Mouse (Mus musculus): Measurements from ENCODE around the gene Hoxa5. TPM values are rescaled to one million over a fixed set of nuclear protein-coding genes. Genes with fewer than 3 reads are reported as not detected.

The Hoxa5 gene
- total RNA-seq, 1 experiment from 2014 or later, result not detected

DNA sequence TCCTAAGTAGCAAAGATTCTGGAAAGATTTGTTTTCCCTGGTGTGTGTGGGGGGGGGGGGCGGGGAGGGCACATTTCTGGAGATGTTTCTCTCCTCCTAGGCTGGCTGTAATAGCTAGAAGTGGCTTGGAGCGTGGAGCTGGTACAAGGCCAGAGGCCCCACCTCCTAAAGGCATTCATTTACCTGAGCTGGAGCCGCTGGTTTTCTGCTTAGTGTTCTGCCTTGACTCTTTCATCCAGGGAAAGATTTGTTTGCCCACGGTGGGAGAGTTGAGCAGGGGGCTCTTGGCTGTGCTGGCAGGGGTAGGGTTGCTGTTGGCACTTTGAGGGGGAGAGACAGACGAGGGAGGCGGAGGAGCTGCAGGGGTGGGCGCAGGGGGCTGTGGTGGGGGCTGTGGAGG is 32.4 kb downstream of the Hoxa5 start:
- no peak for ATAC-seq (ENCODE audit: extremely low read depth, insufficient number of reproducible peaks, low FRiP score, poor library complexity, severe bottlenecking)

GRCm38 (mm10) chr6:52171331-52171730 is 33.1 kb downstream of the Hoxa5 start:
- ATAC-seq (ENCODE audit: extremely low read depth, insufficient number of reproducible peaks, low FRiP score, poor library complexity, severe bottlenecking), result no peak

DNA sequence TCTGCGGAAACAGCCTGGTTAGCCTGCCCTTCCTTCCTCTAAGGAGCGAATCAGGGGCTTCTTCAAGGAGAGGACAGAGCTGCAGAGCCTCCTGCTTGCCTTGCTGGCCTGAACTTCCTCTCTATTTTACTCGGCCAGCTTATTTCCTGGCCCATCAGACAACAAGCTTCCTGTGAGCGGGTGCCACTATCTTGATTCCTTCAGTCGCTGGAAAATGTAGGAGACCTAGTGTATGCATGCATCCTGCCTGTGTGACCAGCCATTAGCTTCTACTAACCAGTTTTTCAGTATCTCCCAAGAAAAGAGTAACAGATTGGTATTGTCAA is 33.5 kb downstream of the Hoxa5 start:
- no peak for ATAC-seq (ENCODE audit: extremely low read depth, insufficient number of reproducible peaks, low FRiP score, poor library complexity, severe bottlenecking)

GRCm38 (mm10) chr6:52170166-52170897 is 34.1 kb downstream of the Hoxa5 start:
- ATAC-seq (ENCODE audit: extremely low read depth, insufficient number of reproducible peaks, low FRiP score, poor library complexity, severe bottlenecking), result no peak

GRCm38 (mm10) chr6:52169499-52170165 is 34.8 kb downstream of the Hoxa5 start:
- no peak for ATAC-seq (ENCODE audit: extremely low read depth, insufficient number of reproducible peaks, low FRiP score, poor library complexity, severe bottlenecking)

DNA sequence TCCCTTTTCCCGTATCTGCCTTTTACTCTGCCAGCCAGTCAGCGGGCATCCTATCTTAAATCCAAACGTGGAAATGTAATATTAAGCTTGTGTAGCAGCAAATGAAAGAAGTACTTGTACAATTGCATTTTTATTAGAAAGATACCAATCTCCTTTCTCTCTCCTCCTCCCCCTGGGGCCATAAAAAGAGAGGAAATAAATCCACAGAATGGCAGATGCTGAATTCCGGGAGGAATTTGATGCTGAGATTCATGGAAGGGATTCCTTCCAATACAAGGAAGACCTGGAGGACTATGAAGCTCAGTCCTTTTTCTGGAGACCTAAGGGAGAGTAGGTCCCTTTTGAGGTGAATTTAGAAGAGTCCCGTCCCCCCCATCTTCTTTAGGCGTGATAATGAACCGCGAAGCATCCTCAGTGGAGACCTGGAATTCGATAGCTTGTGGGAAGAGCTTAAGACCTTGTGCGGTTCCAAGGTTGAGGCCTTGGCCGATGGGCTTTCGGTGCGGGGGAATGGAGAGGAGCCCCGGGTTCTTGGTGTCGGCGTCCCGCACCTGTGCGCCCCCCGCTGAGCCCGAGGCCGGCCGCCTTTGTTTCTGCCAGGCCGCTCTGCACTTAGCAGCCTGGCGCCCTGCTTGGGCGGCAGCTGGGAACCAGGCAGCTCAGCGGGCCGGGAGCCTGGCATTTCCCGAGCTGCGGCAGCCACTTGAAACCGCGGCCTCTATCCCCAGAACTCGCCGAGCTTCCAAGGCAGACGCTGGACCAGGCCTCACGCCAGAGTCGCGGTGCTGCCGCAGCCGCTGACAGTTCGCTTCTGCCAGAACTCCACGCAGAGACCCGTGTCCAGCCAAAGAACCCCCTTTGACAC is 36.0 kb downstream of the Hoxa5 start:
- ATAC-seq (ENCODE audit: extremely low read depth, insufficient number of reproducible peaks, low FRiP score, poor library complexity, severe bottlenecking), result no peak

DNA sequence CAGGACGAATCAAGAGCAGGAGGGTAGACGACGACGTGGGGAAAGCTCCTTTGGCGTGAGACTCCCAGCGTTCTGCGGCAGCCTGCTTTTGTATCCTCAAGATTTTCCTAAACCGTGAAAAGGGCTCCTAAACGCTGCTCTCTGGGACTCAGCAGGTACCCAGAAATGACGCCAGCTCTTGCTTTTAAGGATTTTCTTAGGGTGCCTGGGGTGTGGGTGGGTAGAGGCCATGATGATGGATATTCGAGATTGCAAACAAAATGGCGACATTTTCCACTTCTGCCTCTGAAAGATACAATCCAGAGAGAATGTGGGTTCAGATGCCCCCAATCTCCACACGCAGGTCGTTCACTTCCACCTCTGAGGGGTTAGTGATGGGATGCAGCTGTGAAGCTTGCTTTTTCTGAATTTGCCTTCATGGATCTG is 36.6 kb downstream of the Hoxa5 start:
- no peak for ATAC-seq (ENCODE audit: extremely low read depth, insufficient number of reproducible peaks, low FRiP score, poor library complexity, severe bottlenecking)

GRCm38 (mm10) chr6:52167176-52167575 is 37.2 kb downstream of the Hoxa5 start:
- no peak for ATAC-seq (ENCODE audit: extremely low read depth, insufficient number of reproducible peaks, low FRiP score, poor library complexity, severe bottlenecking)

DNA sequence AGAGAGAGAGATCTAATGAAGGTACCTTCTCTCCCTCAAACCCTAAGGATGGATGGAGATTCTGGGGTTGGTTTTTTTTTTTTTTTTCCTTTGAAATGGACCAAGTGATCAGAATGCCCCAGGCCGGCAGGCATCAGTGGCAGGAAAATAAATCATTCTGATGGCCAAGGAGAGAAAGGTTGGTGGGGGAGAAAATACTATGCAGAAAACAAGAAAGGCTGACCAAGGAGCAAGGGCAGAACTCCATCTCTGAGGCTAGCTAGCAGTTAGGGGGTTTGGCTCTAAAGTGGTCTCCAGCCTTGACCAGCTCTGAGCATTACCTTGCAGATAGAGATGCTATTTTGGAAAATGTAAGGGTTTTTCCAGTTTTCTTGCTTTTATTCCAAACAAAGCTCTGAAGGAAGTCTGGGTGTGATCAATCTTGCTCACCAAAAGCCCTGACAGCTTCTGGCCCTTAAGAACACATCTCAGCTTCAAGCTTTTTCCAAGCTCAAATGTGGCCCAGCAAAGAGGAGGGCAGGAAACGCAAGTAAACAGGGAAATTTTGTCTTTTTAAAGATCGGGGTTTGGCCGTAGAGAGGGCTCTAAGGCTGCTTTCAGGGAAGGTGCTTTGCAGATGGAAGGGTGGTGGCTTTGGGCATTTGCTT is 37.8 kb downstream of the Hoxa5 start:
- ATAC-seq (ENCODE audit: extremely low read depth, insufficient number of reproducible peaks, low FRiP score, poor library complexity, severe bottlenecking), result no peak

DNA sequence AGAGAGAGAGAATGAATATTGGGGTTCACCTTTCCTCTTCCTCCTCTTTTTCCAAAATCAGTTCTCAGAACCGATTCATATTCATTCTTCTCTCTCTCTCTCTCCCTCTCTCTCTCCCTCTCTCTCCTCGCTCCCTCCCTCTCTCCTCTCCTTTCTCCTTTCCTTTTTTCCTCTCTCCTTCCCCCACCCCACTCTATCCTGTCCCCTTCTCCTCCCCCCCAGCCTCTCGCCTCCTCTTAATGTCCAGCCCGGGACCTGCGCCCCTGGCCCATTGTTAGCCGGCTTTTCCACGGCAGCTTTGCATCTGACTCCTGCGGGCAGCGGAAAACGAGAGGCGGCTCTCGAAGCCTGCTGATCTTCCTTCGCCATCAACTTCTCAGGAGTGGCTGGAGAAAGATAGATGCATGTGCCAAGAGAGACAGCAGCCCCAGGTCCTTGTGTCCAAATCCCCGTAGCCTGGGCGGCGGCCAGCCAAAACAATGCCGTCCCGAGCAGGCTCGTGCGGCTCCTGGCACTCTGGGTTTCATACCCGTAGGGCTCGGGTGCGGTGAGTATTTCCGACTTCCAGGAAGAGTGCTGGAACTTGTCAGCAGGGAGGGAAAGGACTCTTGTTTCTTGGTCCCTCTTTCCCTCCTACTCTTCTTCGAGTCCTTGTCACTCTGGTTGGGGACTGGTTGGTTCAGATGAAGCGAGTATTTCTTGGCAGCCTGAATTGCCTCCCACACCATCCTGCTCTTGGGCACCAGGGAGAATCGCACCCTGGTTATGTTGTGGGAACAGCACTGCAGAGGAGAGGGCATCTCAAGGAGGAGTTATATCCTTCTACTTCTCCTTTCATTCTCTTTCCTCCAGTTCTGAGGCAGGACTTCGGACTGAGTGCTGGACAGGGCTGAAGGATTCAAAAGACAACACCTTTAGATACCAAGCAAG is 38.7 kb downstream of the Hoxa5 start:
- ATAC-seq (ENCODE audit: extremely low read depth, insufficient number of reproducible peaks, low FRiP score, poor library complexity, severe bottlenecking), result no peak

DNA sequence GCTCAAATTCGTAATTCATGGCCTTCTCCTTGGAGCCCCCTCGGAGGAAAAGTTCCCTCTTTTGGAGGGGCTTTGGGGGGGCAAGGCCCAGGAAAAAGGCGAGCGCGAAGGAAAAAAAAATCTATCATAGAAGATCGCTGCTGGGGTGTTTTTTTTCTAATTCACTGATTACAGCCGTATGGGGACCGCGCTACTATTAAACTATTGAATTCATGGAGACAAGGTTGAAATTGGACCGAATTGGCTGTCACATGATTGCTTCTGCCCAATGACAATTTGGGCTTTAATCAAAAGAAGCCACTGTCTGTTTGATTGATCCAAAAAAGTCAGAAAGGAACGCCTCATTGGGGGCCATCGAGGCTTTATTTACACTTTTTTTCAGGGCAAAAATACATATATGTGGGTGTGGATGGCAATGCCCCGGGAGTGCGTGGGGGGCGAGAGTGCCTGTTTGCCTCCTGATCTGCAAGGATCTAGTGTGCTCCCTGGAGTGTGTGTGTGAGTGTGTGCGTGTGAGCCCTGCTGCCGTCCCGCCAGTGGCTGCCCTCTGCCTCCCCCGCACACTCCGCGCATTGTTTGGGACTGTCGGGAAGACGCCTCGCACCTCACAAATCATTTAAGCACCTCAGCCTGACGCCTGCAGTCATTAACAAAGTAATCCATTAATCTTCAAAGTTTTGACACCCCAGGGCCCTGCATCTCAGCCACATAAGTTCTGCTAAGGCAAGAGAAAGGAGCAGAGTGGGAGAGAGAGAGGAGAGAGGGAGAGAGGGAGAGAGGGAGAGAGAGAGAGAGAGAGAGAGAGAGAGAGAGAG is 39.6 kb downstream of the Hoxa5 start, which contains the start of gene Hoxa2:
TSS of gene Hoxa2 (minus strand) at position 206 of the 815 bp plus-strand sequence.
- ATAC-seq (ENCODE audit: extremely low read depth, insufficient number of reproducible peaks, low FRiP score, poor library complexity, severe bottlenecking), result no peak

DNA sequence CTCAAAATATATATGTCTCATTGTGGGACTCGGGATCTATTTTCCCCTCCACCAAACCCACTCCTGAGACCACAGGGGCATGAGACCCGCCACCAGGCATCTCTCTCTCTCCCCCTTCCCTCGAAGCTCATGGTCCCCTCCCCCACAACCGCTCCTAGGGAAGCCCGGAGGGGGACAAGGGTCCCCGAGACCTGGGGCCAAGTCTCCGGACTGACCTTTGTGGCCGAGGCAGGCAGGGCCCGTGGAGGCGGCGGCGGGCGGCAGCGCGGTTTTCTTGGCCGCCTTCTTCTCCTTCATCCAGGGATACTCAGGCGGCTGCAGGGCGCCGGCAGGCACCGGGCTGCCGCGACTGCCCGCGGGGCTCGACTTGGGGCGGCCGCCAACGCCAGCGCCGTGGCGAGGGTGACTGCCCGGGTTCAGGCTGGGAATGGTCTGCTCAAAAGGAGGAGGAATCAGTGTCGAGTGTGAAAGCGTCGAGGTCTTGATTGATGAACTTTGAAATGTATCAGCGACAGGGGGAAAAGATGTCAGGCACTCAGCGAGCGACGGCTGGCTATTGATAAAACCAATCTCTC is 40.2 kb downstream of the Hoxa5 start:
- no peak for ATAC-seq (ENCODE audit: extremely low read depth, insufficient number of reproducible peaks, low FRiP score, poor library complexity, severe bottlenecking)

DNA sequence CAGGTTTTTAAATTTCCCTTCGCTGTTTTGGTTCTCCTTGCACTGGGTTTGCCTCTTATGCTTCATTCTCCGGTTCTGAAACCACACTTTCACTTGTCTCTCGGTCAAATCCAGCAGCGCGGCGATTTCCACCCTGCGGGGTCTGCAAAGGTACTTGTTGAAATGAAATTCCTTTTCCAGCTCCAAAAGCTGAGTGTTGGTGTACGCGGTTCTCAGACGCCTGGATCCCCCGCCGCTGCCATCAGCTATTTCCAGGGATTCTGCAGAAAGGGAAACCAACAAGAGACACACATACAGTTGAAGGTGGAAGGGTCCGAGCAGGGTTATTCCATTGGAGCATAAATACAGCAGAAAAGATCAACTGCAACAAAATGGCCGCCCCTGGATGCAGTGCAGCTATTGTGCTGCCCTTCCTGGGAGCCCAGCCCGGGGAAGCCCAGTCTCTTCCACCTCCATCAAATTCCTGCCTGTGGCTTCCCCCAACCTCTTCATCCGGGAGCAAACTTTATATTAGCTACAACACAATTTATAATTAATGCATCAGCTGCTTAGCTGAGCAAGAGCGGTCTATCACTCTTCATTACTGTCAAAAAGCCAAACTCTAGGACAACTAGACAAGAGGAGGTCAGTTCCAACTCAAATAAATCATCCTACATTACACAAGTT is 40.9 kb downstream of the Hoxa5 start:
- no peak for ATAC-seq (ENCODE audit: extremely low read depth, insufficient number of reproducible peaks, low FRiP score, poor library complexity, severe bottlenecking)

DNA sequence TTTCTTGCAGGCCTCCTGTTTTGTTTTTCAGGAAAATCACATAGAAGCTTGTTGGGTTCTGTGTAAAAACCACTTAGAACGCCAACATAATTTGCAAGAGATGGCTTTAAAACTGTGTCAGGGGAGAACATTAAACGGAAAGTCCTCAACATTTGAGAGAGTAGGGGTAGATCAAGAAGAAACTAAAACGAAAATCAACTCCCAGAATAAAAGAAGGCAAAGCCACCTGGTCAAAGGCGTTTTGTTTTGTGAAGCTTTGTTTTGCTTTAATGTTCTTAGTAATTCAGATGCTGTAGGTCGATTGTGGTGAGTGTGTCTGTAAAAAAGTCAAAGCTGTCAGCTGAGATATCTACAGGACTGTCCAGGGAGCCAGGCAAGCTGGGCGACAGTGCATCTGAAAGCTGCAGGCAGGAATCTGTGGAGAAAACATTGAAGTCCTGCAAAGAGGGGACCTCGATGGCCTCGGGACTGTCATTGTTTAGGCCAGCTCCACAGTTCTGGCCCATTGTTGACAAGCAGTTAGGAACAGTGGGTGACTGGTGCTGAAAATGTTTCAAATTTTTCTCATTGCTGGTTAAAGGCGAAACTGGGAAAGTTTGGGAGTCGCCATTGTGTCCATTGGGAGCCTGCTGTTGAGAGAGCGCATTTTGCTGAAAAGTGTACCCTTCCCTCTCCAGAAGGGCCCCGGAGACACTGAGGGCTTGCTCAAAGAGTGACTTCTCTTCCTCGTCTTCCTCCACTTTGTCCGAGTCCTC is 41.6 kb downstream of the Hoxa5 start:
- ATAC-seq (ENCODE audit: extremely low read depth, insufficient number of reproducible peaks, low FRiP score, poor library complexity, severe bottlenecking), result no peak

DNA sequence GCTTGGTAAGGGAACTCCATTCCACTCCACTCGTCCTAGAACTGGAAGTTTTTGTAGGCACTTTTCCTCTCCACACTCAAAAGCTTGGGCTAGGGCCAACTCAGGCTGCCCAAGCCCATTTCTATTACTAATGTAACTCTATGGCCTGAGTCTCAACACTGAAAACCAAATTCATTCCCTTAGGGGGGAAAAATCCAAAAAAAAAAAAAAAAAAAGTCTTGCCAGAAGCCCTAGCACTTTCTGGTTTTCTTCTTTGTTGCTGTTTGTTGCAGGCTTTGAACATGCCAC is 42.4 kb downstream of the Hoxa5 start:
- ATAC-seq (ENCODE audit: extremely low read depth, insufficient number of reproducible peaks, low FRiP score, poor library complexity, severe bottlenecking), result no peak

DNA sequence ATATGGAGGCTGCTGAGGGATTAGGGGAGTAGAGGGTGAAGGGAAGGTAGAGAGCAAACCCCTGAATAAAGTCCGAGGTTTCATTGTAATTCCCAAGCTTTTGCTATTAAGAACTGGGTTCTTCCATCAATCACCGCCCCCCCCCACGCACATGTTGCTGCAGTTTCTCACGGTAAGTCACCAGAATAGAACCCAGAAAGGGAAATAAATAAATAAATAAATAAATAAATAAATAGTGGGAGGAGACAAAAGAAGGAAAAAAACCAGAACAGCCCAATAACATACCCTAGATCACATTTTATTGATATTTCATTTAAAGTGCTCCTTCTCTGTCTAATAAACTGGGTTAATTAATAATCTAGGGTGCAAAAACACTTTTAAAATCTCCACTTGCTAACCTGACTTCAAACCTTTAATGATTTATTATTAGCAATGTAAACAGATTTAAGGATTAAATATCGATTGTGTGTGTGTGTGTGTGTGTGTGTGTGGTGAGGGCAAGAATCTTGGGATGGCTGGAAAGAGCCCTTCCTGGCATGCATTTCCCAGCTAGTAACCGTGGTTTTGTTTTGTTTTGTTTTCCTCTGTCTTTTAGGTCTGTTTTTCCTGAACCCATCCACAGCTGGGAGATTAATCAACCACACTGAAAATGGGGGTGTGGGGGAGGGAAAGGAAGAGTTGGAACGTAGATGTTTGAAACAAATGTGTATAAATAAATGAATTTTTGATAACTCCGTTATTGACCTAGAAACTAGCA is 42.9 kb downstream of the Hoxa5 start:
- no peak for ATAC-seq (ENCODE audit: extremely low read depth, insufficient number of reproducible peaks, low FRiP score, poor library complexity, severe bottlenecking)

All from neutrophil, adult 5-6 weeks (primary cell).